Mouse (Mus musculus): ENCODE measurements around the gene Fam169b.
"Not testable (repeated sequence)": the region's sequence is repeated elsewhere in the genome, so short reads cannot be mapped to it uniquely, and the experiment has no call there.

Gene Fam169b

GRCm38 (mm10) chr7:68262612-68263200, 10.9 kb upstream of the Fam169b start:
- in situ Hi-C loops (cut with MboI; ENCODE audit: low pct_unique_long_range_greater_than_20kb in 1 of 2, low sequenced_read_pairs in 2 of 2, unreplicated experiment in 1 of 2) = no loop called here

- in situ Hi-C loops (cut with MboI; ENCODE audit: low pct_unique_long_range_greater_than_20kb in 1 of 2, low sequenced_read_pairs in 2 of 2, unreplicated experiment in 1 of 2) = no loop called here
Observed at GRCm38 (mm10) chr7:68263346-68264027, 10.2 kb upstream of the Fam169b start.

- in situ Hi-C loops (cut with MboI; ENCODE audit: low pct_unique_long_range_greater_than_20kb in 1 of 2, low sequenced_read_pairs in 2 of 2, unreplicated experiment in 1 of 2) = no loop called here
Observed at GRCm38 (mm10) chr7:68264028-68264453, 9.6 kb upstream of the Fam169b start, which contains the start of gene Pgpep1l. TSS of gene Pgpep1l (minus strand) at chr7:68264233.

- in situ Hi-C loops (cut with MboI; ENCODE audit: low pct_unique_long_range_greater_than_20kb in 1 of 2, low sequenced_read_pairs in 2 of 2, unreplicated experiment in 1 of 2) = no loop called here
Observed at GRCm38 (mm10) chr7:68264531-68264930, 9.1 kb upstream of the Fam169b start.

- in situ Hi-C loops (cut with MboI; ENCODE audit: low pct_unique_long_range_greater_than_20kb in 1 of 2, low sequenced_read_pairs in 2 of 2, unreplicated experiment in 1 of 2) = no loop called here
Observed at GRCm38 (mm10) chr7:68265391-68265790, 8.2 kb upstream of the Fam169b start.

- in situ Hi-C loops (cut with MboI; ENCODE audit: low pct_unique_long_range_greater_than_20kb in 1 of 2, low sequenced_read_pairs in 2 of 2, unreplicated experiment in 1 of 2) = no loop called here
Observed at GRCm38 (mm10) chr7:68266691-68267090, 6.9 kb upstream of the Fam169b start.

GRCm38 (mm10) chr7:68270551-68270950, 3.1 kb upstream of the Fam169b start:
- in situ Hi-C loops (cut with MboI; ENCODE audit: low pct_unique_long_range_greater_than_20kb in 1 of 2, low sequenced_read_pairs in 2 of 2, unreplicated experiment in 1 of 2) = no loop called here

- in situ Hi-C loops (cut with MboI; ENCODE audit: low pct_unique_long_range_greater_than_20kb in 1 of 2, low sequenced_read_pairs in 2 of 2, unreplicated experiment in 1 of 2) = no loop called here
Observed at GRCm38 (mm10) chr7:68271816-68272215, 1.8 kb upstream of the Fam169b start.

- in situ Hi-C loops (cut with MboI; ENCODE audit: low pct_unique_long_range_greater_than_20kb in 1 of 2, low sequenced_read_pairs in 2 of 2, unreplicated experiment in 1 of 2) = no loop called here
Observed at GRCm38 (mm10) chr7:68272607-68273006, 1.0 kb upstream of the Fam169b start.

- in situ Hi-C loops (cut with MboI; ENCODE audit: low pct_unique_long_range_greater_than_20kb in 1 of 2, low sequenced_read_pairs in 2 of 2, unreplicated experiment in 1 of 2) = no loop called here
Observed at GRCm38 (mm10) chr7:68274218-68274617, 579 bp downstream of the Fam169b start.

GRCm38 (mm10) chr7:68274951-68275350, 1.3 kb downstream of the Fam169b start:
- in situ Hi-C loops (cut with MboI; ENCODE audit: low pct_unique_long_range_greater_than_20kb in 1 of 2, low sequenced_read_pairs in 2 of 2, unreplicated experiment in 1 of 2) = no loop called here

- in situ Hi-C loops (cut with MboI; ENCODE audit: low pct_unique_long_range_greater_than_20kb in 1 of 2, low sequenced_read_pairs in 2 of 2, unreplicated experiment in 1 of 2) = not testable (repeated sequence)
Observed at GRCm38 (mm10) chr7:68275445-68275837, 1.8 kb downstream of the Fam169b start.

GRCm38 (mm10) chr7:68275838-68276731, 2.4 kb downstream of the Fam169b start:
- in situ Hi-C loops (cut with MboI; ENCODE audit: low pct_unique_long_range_greater_than_20kb in 1 of 2, low sequenced_read_pairs in 2 of 2, unreplicated experiment in 1 of 2) = no loop called here

GRCm38 (mm10) chr7:68277054-68277896, 3.6 kb downstream of the Fam169b start:
- in situ Hi-C loops (cut with MboI; ENCODE audit: low pct_unique_long_range_greater_than_20kb in 1 of 2, low sequenced_read_pairs in 2 of 2, unreplicated experiment in 1 of 2) = no loop called here

- in situ Hi-C loops (cut with MboI; ENCODE audit: low pct_unique_long_range_greater_than_20kb in 1 of 2, low sequenced_read_pairs in 2 of 2, unreplicated experiment in 1 of 2) = no loop called here
Observed at GRCm38 (mm10) chr7:68277897-68278270, 4.2 kb downstream of the Fam169b start.

GRCm38 (mm10) chr7:68278385-68278784, 4.7 kb downstream of the Fam169b start:
- in situ Hi-C loops (cut with MboI; ENCODE audit: low pct_unique_long_range_greater_than_20kb in 1 of 2, low sequenced_read_pairs in 2 of 2, unreplicated experiment in 1 of 2) = no loop called here

GRCm38 (mm10) chr7:68278908-68279307, 5.3 kb downstream of the Fam169b start:
- in situ Hi-C loops (cut with MboI; ENCODE audit: low pct_unique_long_range_greater_than_20kb in 1 of 2, low sequenced_read_pairs in 2 of 2, unreplicated experiment in 1 of 2) = no loop called here

GRCm38 (mm10) chr7:68279481-68279880, 5.8 kb downstream of the Fam169b start:
- in situ Hi-C loops (cut with MboI; ENCODE audit: low pct_unique_long_range_greater_than_20kb in 1 of 2, low sequenced_read_pairs in 2 of 2, unreplicated experiment in 1 of 2) = no loop called here
